Mouse (Mus musculus) ovary, postnatal 14 days (tissue): ENCODE results near the gene Mllt10.

ENCODE experiments used
- DNase-seq: peaks from one replicate; pipeline ENCODE4 v3.0.0; 2022; ENCODE audit warnings: low spot score

Mllt10 gene

DNA sequence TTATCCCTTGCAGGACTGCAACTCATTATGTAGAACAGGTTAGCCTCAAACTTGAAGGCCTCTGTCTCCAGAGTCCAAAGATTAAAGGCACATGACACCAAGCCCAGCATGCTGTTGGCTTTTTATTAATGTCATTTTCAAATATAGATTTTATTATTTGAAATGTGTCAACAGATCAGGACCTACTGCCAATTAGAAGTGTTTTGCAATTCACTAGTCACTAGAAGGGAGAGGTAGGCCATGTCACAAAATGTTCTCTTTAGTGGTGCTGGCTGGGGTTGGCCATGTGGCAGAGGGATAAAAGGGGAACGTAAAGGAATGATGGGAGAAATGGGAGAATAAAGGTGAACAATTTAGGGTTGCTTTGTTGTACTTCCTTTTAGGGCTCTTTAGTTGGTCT is 38.8 kb downstream of the Mllt10 start:
- DNase-seq: no peak

DNA sequence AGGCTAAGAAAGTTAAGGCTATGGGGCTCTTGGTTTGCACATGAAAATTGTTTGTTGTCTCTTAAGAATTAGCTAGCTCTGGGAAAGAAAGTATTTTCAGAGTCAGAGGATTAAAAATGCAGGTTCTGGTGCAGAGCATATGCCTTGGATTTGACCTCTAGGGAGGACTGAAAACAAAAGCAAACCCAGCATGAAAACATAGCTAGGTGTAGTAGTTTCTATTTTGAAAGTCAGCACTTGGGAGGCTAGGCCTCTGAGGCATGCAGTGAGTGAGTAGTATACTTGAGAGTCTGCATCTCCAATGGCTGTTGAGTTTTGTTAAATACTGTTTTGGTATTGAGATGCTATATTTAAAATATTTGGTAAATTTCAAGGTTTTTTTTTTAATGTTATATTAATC is 39.3 kb downstream of the Mllt10 start:
- DNase-seq: no peak

DNA sequence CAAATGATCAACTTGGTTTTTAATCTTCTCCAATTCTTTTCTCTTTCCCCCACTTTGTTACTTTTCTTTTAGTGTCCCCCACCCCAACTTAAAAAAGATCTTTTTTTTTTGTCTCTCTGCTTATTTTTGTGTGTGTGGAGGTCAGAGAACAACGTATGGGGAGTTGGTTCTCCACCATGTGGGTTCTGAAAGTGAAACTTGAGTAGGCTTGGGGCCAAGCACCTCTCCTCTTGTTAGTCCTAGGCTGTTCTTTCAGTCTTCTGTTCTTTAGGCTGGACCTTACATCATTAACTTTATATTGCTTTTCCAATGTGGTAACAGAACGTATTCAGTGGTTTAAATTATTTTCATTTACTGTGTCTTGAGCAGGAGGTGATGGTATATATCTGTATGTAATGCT is 40.8 kb downstream of the Mllt10 start:
- no peak for DNase-seq

DNA sequence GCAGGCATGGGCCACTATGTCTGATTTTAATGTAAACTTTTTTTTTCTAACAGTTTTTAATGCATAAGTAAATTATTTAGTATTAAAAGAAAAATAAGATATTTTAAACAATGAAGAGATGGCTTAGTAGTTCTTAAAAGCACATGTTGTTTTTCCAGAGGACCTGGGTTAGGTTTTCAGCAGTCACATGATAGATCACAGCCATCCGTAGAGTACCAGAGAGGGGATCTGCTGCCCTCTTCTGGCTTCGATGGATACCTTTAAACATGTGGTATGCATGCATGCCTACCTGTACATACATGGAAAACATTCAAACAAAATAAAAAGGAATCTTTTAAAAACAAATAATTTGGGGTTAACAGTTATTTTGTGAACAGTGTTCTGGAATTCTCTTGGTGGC is 45.9 kb downstream of the Mllt10 start:
- DNase-seq: no peak

DNA sequence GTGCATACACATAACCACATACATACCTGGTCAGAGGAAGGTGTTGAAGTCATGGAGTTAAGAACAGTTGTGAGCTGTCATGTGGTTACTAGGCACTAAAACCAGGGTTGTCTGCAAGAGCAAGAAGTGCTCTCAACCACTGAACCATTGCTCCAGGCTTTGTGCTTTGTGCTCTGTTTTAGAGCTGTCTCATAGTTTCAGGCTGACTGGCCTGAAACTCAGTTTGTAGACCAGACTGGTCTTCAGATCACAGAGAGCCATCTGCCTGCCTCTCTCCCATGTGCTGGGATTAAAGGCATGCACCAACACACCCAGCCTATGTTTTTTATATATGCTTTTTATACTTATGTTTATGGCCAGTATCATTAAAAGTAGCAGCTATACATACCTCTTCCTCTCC is 52.5 kb downstream of the Mllt10 start:
- DNase-seq: no peak

DNA sequence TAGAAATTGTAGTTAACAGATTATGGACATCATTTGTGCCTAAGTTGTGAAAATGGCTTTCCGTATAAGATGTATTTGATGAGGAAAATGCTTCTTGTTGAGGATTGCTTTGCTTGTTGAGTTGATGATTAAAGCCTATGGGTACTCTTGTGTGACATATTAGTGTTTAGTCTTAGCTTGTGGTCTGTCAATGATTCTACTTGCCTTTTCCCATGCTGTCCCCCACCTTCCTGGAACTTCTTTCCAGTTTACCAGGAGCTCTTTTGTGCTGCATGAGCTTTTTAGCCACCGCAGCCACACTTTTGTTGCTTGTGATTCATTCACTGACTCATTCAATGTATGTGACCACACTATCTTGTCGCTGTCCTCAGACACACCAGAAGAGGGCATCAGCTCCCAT is 53.2 kb downstream of the Mllt10 start:
- no peak for DNase-seq

DNA sequence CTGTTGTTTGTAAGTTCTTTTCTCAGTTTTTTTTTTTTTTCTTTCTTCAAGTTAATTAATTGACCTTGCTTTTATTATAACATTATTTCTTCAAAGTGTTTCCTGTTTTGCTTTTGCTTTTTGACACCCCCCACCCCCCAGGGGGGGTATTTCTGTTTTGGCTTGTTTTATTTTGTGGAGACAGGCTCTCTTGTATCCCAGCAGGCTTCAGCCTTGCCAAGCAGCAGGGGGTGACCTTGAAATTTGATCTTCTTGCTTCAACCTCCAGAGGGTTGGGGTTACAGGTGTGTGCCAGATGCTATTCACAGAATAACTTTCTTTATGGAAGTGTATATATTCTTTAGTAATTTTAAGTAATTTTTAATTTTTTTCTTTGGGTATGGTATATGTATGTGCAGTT is 56.4 kb downstream of the Mllt10 start:
- DNase-seq: no peak

DNA sequence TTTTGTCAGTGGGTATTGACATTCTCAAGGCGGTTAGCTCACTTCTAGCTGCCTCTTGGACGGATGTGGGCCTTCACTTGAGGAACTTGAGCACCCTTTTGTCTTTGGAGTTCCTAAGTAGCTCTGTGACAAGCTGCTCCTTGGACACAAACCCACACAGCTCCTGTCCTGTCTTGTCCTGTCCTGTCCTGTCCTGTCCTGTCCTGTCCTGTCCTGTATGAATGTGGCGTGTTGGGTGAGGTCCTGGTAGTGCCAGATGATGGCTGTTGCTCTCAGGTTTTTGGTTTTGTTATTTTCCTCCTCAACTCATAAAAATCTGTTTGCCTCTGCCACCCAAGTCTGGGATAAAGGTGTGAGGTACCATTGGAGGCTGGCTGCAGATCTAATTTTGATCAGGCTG is 61.4 kb downstream of the Mllt10 start:
- DNase-seq: no peak

DNA sequence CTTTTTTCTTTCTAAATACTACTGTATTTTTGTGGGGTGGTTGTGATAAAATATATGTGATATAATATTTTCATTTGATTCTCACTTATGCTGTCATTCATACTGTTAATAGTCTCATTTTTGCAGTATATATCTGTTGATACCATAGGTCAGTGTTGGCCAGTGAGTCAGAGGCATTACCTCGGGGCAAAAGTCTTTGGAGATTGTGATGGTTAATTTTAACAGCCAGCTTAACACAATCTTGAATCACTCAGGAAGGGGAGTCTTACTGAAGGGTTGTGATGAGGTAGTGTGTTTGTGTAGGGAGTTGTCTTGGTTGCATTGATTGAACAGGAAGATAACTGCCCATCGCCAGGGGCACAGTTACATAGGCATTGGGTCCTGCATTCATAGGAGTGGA is 83.1 kb downstream of the Mllt10 start:
- DNase-seq: no peak

DNA sequence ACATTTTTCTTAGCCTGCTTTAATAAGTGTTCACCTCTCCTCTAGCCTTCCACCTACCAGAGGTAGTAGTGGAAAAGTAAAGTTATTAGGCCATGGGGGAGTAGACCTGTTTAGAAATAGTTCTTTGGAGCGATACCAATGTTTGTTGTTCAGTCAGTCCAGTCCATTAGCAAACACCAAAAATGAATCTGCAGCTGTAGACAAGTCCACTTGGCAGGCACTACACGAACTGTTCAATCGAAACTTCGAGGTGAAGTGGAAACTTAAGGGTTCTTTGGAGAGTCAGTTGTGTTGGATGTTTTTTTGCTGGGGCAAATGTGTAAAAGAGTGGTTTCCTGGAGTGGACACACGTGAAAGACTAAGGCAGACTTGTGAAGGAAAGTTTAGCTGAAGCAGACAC is 84.6 kb downstream of the Mllt10 start:
- no peak for DNase-seq

DNA sequence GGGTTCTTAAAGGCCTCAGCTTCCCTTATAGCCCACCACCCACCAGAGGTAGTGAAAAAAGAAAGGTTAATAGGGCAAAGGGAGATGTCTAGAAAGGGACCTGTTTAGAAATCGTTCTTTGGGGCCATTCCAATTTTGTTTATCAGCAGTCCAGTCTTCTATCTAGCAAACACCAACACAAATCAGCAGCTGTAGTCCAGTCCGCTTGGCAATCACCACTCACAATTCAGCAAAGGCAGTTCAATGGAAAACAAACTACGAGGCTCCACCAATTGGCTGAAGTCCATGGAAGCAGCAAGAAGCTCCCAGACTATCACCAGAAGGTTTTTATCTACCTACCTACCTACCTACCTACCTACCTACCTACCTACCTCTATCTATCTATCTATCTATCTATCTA is 101.1 kb downstream of the Mllt10 start:
- DNase-seq: no peak

DNA sequence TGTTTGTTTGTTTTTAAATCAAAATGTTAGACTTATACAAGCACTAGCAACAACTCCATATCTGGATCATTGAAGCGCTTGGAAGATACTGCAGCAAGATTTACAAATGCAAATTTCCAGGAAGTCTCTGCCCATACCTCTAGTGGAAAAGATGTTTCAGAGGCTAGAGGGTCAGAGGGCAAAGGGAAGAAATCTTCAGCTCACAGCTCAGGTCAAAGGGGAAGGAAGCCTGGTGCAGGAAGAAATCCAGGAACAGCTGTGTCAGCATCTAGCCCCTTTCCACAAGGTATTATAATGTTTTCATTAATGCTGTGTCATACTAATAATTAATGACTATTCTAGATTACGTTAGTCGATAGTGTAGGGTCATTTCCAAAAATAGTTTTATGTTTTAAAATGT is 104.4 kb downstream of the Mllt10 start:
- no peak for DNase-seq

DNA sequence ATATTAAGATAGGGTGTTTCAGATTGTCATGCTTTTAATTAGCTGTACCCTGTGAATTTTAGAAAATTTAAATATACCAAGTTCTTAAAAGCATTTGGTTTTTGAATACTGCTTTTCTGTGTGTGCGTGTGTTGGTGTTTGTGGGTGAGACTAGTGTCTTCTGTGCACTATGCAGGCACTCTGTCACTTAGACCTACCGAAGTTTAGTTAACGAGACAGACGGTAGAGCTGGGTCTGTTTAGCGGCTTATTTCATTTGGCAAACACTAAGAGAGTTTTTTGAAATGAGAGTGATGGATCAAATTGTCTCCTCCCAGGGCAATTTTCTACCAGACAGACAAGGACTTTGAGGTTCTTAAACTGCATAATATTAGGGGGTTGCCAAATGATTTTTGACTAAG is 106.0 kb downstream of the Mllt10 start:
- DNase-seq: no peak

DNA sequence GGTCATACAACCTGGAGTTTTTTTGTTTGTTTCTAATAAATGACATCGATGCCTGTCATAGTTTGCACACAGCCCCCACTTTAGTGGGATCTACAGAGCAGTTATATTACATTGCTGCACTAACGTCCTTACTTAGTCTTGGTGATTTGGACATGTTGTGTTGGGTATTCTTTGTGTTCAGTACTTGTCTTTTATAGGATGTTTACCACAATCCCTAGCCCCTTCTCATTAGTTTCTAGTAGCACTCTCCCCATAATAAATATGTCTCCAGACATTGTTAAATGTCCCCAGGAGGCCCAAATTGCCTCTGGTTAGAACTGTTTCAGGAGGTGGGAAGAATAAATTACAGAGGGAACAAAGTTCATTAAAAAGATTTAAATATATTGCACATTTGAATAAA is 110.5 kb downstream of the Mllt10 start:
- DNase-seq: no peak

DNA sequence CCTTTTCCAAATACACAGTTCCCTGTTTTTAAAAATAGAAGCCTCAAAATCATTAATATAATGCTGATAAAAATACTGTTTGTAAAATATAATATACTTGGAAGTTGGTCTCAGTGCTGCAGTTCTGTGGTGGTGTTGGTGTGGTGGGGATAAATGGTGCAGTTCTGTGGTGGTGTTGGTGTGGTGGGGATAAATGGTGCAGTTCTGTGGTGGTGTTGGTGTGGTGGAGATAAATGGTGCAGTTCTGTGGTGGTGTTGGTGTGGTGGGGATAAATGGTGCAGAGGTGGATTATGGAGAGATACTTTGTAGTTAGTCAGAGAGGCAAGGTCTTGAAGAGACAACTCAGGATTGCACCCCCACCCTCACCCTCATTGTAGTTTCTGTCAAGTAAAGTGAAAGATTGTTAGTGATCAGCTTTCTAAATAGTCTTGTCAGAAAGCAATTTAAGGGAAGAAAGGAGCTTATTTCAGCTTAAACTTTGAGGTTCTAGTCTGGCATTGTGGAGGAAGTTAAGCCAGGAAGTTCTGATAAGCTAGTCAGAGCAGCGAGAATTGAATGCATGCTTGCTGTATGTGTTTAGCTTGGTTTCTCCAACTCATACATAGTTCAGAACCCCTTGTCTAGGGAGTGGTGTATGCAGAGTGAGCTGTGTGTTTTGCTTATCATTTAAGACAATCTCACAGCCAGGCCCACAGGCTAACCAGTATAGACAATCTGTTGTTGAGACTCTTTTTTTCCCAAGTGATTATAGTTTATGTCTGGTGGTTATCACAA is 114.3 kb downstream of the Mllt10 start:
- DNase-seq: no peak

DNA sequence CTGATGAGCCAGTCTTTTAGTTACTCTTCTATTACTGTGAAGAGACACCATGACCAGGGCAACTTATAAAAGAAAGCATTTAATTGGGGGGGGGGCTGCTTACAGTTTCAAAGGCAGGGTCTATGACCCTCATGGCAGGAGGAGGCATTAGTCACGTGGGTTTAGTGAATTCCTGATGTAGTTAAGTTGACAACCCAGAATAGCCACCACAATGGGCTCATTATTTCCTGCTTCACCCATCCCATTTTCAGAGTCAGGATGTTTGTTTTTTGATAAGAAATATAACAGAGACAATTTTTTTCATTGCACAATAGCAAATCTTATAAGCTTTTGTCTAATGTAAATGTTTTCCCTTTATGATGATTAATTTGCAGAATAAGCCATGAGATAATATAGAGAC is 120.2 kb downstream of the Mllt10 start:
- no peak for DNase-seq

DNA sequence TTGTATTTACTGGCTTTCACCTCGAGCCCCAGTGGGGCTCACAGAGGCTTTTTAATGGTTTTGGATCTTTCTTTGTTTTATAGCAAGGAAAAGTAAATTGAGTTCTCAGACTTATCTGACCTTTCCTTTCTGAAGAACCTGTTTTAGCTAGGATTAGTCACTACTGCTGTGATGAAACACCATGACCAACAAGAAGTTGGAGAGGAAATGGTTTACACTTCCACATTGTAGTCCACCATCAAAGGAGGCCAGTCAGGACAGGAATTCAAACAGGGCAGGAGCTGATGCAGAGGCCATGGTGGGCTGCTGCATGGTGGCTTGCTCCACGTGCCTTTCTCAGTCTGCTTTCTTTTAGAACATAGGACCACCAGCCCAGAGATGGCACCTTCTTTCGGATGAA is 121.2 kb downstream of the Mllt10 start:
- no peak for DNase-seq

DNA sequence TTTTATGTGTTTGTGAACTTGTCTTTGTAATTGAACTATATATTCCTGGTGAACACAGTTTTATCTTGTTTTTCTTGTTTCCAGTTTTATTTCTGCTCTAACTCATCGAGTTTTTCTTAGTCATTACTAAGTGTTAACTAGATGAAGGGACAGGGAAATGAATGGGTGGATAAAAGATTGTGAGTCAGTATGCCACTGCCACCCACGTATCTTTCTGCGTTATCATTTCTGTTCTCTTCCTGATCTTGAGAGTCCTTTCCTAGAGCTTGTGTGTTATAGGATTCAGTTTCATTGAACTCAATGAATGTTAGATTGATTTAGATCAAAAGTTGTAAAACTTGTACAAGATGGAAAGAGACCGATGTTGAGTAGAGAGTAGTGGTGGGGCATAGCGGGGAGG is 125.3 kb downstream of the Mllt10 start:
- no peak for DNase-seq

DNA sequence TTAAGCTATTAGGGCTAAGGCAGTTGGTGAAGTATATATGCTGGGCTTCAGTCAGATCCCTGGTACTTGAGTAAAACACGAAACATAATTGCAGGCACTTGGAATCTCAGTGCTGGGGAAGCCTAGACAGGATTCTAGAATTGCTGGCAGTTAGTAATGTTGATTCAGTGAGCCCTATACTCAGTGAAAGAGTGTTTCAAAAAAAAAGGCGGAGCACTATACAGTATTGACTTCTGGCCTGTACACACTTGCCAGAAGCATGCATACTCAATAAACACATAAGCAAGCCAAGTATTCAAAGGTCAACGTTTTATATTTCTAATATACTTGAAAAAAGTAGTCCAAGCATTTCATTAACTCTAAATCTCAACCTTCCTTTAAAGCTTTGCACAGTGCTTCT is 126.6 kb downstream of the Mllt10 start:
- no peak for DNase-seq

DNA sequence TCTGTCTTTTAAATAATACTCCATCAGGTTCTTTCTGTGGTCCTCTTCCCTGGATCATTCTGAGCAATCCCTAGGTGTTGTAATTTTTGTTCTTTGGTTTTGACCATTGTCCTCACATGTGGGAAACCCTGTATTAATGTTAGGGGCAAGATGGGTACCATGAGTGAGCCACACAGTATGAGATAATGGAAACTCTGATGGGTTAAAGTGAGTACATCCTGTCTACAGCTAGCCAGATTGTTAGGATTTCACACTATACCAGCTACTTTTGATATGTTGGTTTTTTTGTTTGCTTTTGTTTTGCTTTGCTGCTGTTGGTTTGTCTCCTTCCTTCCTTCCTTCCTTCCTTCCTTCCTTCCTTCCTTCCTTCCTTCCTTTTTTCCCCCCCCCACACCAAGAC is 128.0 kb downstream of the Mllt10 start:
- DNase-seq: no peak

DNA sequence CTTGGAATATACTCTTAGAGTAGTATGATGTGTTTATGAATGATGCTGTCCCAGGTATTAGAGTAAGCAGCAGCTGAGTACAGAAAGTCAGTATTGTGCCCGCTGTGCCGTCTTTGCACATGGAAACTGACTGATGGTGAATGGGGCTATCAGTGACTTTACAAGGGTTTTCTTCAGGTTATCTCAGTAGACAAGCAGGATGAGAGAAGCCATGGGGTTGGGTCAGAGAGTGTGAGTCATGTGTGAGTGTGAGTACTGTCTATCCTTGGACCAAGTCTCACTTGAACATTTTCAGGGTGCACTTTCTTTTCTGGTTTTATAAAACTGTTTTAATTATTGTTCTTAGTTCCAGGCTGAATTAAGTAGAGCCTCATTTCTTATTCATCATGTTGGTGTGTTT is 133.3 kb downstream of the Mllt10 start:
- DNase-seq: no peak

DNA sequence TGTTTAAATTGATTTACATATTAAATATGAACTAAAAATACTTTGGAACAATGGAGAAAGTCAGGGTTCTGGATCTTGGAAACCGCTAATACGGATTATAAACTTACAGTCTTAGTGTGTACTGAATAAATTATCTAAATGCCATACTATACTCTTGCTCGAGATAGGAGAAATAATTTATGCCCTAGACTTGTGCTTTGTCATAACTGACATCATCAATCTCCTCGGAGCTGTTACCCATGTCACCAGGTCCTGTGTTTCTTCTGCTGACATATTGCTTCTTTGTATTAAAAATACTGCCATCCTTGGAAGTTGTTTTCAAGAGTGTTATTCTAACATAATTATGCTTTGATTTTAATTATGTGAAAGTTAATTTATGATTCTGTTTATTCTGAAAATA is 140.2 kb downstream of the Mllt10 start:
- no peak for DNase-seq

DNA sequence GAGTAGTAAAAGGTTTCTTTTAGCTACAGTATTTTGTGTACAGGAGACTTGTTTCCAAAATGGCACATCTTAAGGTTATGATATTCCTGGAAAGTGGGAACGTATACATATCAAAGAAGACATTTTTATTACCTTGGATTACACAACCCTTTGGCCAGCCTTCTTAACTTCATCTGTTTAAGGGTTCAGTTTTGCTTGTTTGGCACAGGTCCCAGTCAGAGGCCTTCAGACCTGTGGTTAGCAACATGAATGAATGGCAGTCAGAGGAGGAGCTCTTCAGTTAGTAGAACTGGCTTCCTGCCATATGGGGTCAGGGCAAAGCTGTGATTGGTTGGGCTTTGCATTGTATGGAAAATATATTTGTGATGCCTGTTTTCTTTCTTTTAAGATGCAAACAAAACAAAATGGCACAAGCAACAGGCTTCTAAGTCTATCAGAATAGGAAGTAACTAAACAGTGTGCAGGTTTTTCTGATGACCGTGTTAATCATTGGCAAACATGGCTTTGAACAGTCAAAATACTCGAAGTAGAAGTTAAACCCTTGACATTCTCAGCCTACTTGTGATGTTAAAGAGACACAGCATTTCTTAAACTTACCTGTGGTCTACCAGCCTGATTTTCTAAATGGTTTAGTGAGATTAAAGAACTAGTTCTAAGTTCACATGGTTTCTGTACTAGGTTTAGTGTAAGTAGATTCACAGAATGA is 140.8 kb downstream of the Mllt10 start:
- DNase-seq: peak; percentile 36
